8 mouse cellular contexts compared by ENCODE assay signal in genomic region chr4:98924906-98925178, GRCm38 (mm10). TPM values are rescaled to one million over a fixed set of nuclear protein-coding genes. Genes with fewer than 3 reads are reported as not detected.
DNase-seq lines count a peak whose midpoint lies in the region; ATAC-seq and TF ChIP-seq lines count a peak whose summit lies in the region.

No protein-coding gene starts in this region.

- no peak for ATAC-seq in liver, embryonic 13.5 days (ENCODE audit: low read depth)

- intact Hi-C loops in gastrocnemius, adult 2 months (cut with DNase I) = loop anchor here (5.0 kb wide), 1 partner anchor 267 kb away; the partner anchor contains the start of gene Atg4c

- H3K4me3 ChIP-seq in gastrocnemius, adult 2 months = peak overlapping the region; percentile 95
- H3K4me3 ChIP-seq in thymus, adult 2 months (ENCODE audit: control insufficient read depth, insufficient read depth, low read length) = peak overlapping the region; percentile 81
- peak overlapping the region; percentile 99 for H3K4me3 ChIP-seq in liver, embryonic 13.5 days (replicated peaks)

- no peak for TF ChIP-seq CTCF in gastrocnemius, adult 2 months (IDR thresholded peaks at IDR 0.05)
- no peak for TF ChIP-seq CTCF in thymus, adult 2 months (IDR thresholded peaks at IDR 0.05; ENCODE audit: borderline replicate concordance, control insufficient read depth, extremely low read depth, insufficient read depth, low read length, poor library complexity)

- no peaks in the 10 kb centered on the region for H3K9me3 ChIP-seq in liver, embryonic 13.5 days (replicated peaks)

- H3K9ac ChIP-seq in liver, embryonic 13.5 days = peak overlapping the region; percentile 99

- H3K36me3 ChIP-seq in thymus, adult 2 months (ENCODE audit: control insufficient read depth, insufficient read depth, low read length) = peaks cover 8% of the 10 kb centered on the region; the same call in 1 of the 2 replicates
- peaks cover 15% of the 10 kb centered on the region for H3K36me3 ChIP-seq in liver, embryonic 13.5 days

- TF ChIP-seq POLR2A in thymus, adult 2 months (IDR thresholded peaks at IDR 0.05; ENCODE audit: control insufficient read depth, extremely low read depth, insufficient read depth, low read length, poor library complexity) = no peak

- H3K27me3 ChIP-seq in thymus, adult 2 months (ENCODE audit: control insufficient read depth, insufficient read depth, low read length) = no peaks in the 10 kb centered on the region
- no peaks in the 10 kb centered on the region for H3K27me3 ChIP-seq in liver, embryonic 13.5 days

- no peak for DNase-seq in gastrocnemius, adult 2 months
- DNase-seq in gastrocnemius, adult 8-10 months (ENCODE audit: low spot score in 2 of 2) = no peak
- no peak for DNase-seq in thymus, adult 2 months
- no peak for DNase-seq in thymus, postnatal 14 days
- no peak for DNase-seq in liver, embryonic 13.5 days
- DNase-seq in left cerebral cortex, adult 18-20 months (ENCODE audit: low spot score in 2 of 2) = no peak
- no peak for DNase-seq in natural killer cell, adult 2 months (ENCODE audit: low spot score in 2 of 2)
- DNase-seq in right cerebral cortex, postnatal 10 days (ENCODE audit: low spot score in 2 of 2) = no peak

- H3K4me1 ChIP-seq in thymus, adult 2 months (replicated peaks; ENCODE audit: control insufficient read depth, insufficient read depth, low read length) = peaks cover 9% of the 10 kb centered on the region; the same call in 1 of the 2 replicates
- peaks cover 23% of the 10 kb centered on the region for H3K4me1 ChIP-seq in liver, embryonic 13.5 days (replicated peaks)

- H3K27ac ChIP-seq in gastrocnemius, adult 2 months = peak overlapping the region; percentile 98
- no peak overlapping the region for H3K27ac ChIP-seq in thymus, adult 2 months (ENCODE audit: control insufficient read depth, insufficient read depth, low read length)
- peak overlapping the region; percentile 98 for H3K27ac ChIP-seq in liver, embryonic 13.5 days

- peak overlapping the region; percentile 86 for H3K4me2 ChIP-seq in liver, embryonic 13.5 days

- 1% methylated on average over 2 of the region's 2 CpGs for WGBS in thymus, adult 2 months
- WGBS in liver, embryonic 13.5 days (ENCODE audit: insufficient replicate concordance) = 0% methylated on average over 2 of the region's 2 CpGs

RNA-seq across cellular contexts. Expression of gene Usp1, which starts 1.2 kb away (rescaled TPM):
- 10 to 100 TPM; 11.2 to 12.1 TPM for total RNA-seq in gastrocnemius, adult 2 months (2021)
- total RNA-seq in gastrocnemius, adult 8-10 months (2022) = 10 to 100 TPM in 3 of 4 experiments, 1 to 10 TPM in 1; 10.0 to 13.1 (median 12.4) TPM
- 293 and 960 TPM in 2 replicates for polyA plus RNA-seq in thymus, adult 2 months (2012; rRNA removed)
- 70.6 and 86.4 TPM in 2 replicates for polyA plus RNA-seq in liver, embryonic 13.5 days (2015; fragmentation: Nextera tagmentation; extraction: Ambion mirVana)
- total RNA-seq in left cerebral cortex, adult 18-20 months (2021) = 10 to 100 TPM; 24.1 to 26.1 TPM
